Mouse (Mus musculus) Muller cell, postnatal 12 days (primary cell): ENCODE results near the gene Ces1b.

Experiments used
- DNase-seq: peaks from one replicate; pipeline ENCODE4 v3.0.0-alpha.2; 2015; ENCODE audit errors: inconsistent ontology term

Gene Ces1b

DNA sequence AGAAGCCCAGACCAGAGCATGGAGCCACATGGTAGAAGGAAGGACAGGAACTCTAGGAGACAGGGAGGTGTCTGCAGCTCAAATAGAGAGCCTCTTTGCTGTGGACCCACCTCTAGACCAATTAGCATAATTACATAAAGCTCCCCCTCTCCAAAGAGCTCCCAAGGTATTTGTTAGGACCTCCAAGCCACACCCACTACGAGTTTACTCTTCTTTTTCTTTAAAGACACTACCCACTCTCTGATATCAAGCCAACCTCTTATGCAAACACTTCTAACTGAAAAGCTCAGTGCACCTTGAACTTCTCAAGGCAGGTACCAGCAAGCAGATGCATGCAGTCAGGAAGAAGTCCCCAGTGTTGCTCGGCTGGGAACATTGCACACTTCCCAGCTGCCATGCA, at the start of gene Ces1b:
Ces1b (minus strand) TSS at position 131 of the 400 bp plus-strand sequence.
- DNase-seq: no peak

- DNase-seq: no peak
Measured at GRCm38 (mm10) chr8:93126476-93126875, 46.7 kb upstream of the Ces1b start.

DNA sequence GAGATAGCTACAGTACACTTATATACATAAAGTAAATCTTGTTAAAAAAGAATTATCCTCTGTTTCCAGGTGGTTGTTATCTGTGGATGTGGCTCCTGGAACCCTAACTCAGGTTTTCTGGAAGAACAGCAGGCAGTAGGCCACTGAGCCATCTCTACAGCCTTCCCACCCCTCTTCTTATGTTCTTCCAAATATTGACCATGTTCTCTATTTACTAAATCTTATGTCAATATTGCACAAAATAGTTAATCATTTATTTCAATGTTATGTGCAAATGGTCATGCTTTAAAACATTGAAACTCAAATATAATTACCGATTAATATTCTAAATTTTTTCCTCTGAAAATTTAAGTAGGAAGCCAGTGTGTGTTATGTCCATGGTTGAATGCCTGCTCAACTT, 42.2 kb upstream of the Ces1b start:
- no peak for DNase-seq

DNA sequence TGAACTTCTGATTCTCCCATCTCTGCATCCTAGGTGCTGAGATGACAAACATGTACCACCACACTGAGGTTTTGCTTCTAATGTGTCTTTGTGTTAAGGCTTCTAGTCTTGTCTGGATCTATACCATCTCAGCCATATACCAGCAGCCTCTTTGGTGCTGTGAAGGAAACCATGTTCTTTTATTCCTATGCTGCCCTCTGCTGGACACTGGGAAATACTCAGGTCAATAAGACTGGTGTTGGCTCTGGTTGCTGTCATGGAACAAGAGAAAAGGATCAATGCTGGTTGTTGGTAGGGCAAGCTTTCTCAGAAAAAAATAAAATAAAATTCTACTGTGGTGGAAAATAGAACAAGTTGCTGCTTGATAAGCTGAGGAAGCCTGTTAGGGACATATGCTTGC, 15.6 kb upstream of the Ces1b start:
- peak; percentile 19 for DNase-seq

DNA sequence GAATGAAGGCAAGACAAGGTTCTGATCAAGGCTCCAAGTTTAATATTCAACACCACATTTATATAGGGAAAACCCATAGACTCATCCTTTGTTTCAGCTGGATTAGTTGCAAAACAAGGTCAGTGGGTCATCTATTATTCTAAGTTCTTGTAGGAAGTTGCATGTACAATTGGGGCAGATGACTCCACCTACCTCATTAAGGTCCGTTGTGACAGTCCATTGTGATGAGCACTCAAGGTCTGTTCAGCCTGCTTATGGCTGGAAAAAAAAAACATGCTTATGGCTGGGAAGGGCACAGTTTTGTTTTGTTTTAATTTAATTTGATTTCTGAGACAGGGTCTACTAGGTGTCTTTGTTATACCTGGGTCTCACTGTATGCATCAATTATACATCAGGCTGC, 11.5 kb upstream of the Ces1b start:
- no peak for DNase-seq

- DNase-seq: no peak
Measured at GRCm38 (mm10) chr8:93088686-93089122, 8.9 kb upstream of the Ces1b start.

GRCm38 (mm10) chr8:93088193-93088592, 8.4 kb upstream of the Ces1b start:
- DNase-seq: no peak

- no peak for DNase-seq
Measured at GRCm38 (mm10) chr8:93075251-93075650, 4.6 kb downstream of the Ces1b start.

- DNase-seq: no peak
Measured at GRCm38 (mm10) chr8:93063416-93064117, 16.2 kb downstream of the Ces1b start.

GRCm38 (mm10) chr8:93059185-93059584, 20.6 kb downstream of the Ces1b start:
- no peak for DNase-seq

GRCm38 (mm10) chr8:93055238-93055637, 24.6 kb downstream of the Ces1b start:
- no peak for DNase-seq

GRCm38 (mm10) chr8:93048510-93049416, 31.1 kb downstream of the Ces1b start:
- peak; percentile 33 for DNase-seq

- DNase-seq: no peak
Measured at GRCm38 (mm10) chr8:93048092-93048491, 31.7 kb downstream of the Ces1b start, which contains the start of gene Ces1a. Gene Ces1a, minus strand, starts transcription at chr8:93048192.

- no peak for DNase-seq
Measured at GRCm38 (mm10) chr8:93043083-93043482, 36.7 kb downstream of the Ces1b start.

DNA sequence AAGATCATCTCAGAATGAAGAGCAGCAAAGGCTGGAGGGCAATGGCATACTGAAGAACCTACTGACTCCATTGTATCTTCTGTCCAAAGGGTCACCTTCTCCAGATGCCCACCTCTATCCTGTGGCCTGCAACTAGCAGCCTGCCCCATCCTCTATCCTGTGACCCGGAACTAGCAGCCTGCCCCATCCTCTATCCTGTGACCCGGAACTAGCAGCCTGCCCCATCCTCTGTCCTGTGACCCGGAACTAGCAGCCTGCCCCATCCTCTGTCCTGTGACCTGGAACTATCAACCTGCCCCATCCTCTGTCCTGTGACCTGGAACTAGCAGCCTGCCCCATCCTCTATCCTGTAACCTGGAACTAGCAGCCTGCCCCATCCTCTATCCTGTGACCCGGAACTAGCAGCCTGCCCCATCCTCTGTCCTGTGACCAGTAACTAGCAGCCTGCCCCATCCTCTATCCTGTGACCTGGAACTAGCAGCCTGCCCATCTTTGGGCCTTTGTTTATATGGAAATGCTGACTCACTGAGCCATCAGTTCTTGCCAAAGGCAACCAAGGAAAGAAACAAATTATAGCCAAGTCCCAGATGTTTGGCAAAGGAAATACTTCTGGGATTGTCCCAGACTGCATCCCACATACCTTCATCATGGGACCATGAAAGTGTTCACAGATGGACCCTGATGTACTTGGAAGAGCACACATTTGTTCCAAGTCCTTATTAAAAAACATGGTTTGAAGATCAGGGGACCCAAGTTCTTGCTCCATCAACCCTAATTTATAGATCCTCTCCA, 38.8 kb downstream of the Ces1b start:
- peak; percentile 75 for DNase-seq

- DNase-seq: peak; percentile 61
Measured at GRCm38 (mm10) chr8:93040256-93040655, 39.6 kb downstream of the Ces1b start.

DNA sequence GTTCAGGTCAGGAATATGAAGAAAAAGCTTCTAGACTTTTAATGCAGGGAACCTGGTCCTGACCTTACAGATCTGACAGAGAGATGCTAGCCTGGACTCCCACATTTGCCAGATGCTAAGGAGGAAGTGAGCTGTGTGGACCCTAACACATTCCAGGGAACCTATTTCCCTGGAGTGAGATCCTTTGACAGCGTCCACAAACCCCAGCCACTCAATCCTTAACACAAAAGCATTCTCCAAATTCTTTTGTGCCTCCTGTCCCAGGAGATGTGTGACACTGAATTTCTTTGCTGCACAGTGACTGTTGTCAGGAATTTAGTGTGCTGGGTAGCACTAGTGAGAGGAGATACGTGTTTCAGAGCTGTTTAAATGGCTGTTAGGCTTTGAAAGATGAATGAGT, 41.0 kb downstream of the Ces1b start:
- DNase-seq: peak; percentile 70

DNA sequence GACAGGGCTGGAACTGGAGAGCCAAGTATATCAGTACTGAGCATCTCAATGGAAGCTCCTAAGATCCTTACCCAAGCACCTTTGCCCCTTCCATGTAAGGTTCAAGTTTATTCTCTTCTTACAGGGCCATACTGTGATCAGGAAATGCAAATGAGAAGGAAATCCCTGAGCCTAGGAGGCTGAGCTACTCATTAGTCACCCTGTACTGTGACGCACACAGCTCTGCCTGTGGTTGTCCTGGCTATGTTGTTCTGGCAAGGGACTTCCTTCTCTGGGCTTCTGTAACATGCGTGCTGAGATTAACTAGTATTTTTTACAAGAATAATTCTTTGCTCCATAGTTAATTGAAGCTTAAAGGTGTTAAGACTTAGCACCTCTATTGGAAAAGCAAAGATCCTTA, 49.2 kb downstream of the Ces1b start:
- DNase-seq: no peak

DNA sequence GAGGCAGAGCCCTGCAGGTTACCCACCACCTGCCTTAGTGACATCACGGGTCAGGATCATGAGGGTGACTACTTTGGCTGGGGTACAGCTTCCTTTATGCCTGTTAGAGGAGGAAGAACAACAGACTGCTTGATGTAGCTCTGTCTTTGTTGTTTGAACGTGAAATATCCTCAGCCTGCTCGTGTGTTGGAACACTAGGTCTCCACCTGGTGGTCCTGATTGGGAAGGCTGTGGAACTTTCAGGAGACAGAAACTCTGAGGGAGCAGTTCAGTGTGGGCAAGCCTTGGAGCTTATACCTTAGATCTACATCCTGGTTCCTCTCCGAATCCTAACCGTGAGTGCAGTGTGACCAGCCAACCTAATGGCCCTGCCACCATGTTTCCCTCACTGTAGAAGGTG, 58.1 kb downstream of the Ces1b start:
- DNase-seq: no peak

DNA sequence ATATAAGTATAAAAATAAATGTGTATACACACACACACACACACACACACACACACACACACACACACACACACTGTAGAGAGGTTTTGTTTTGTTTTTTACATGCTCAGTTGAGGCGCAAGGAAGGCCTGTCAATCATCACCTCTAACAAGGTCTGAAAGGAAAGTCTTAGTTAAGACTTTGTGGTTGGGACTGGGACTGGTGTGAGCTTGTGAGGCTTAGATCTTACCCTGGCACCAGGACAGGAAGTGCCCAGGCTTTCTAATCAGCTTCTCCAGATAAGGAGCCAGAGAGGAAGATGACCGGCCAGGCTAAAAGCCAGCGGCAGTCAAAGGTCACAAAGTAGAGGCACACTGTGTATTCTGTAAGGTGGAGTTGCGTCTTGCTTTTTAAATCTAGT, 65.5 kb downstream of the Ces1b start:
- DNase-seq: no peak

GRCm38 (mm10) chr8:93012226-93012625, 67.6 kb downstream of the Ces1b start:
- no peak for DNase-seq

DNA sequence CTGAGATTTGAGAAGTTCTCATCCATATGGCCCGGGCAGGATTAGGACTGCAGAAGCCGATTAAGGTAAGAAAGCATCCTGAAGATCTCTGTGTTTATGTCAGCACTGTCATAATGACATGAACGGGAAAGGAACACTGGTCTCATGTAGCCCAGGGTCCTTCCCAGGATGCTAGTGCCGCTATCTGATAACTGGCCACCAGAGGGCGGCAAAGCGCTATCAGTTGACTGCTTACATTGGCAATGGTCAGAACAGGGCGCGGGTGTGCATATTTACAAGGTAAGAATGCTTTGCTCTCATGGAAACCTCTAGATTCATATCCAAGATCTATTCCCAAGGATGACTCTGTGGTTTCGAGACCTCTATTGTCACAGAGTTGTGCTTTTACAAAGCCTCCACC, 68.4 kb downstream of the Ces1b start:
- peak; percentile 59 for DNase-seq
